Mouse (Mus musculus): Measurements from ENCODE around the gene C130050O18Rik. TPM values are rescaled to one million over a fixed set of nuclear protein-coding genes. Genes with fewer than 3 reads are reported as not detected.

Gene C130050O18Rik
- total RNA-seq (2021) = under 1 TPM; 0.30 to 0.34 TPM

- intact Hi-C loops (cut with DNase I) = loop anchor here (5.0 kb wide), 1 partner anchor 52 kb away; no protein-coding TSS in a partner anchor
These were observed at the start of gene C130050O18Rik for GRCm38 (mm10) chr5:139404801-139405401. Gene C130050O18Rik (plus strand): TSS chr5:139405280.

GRCm38 (mm10) chr5:139358653-139359052, 46.4 kb upstream of the C130050O18Rik start:
- peak in 1 of 2 experiments; percentile 49 for DNase-seq (ENCODE audit: low spot score in 2 of 2)
- intact Hi-C loops (cut with DNase I) = loop anchor here (10.0 kb wide), 1 partner anchor 306 kb away; no protein-coding TSS in a partner anchor

More at GRCm38 (mm10) chr5:139404801-139405401, at the start of gene C130050O18Rik:
- DNase-seq (ENCODE audit: low spot score in 2 of 2) = no peak

GRCm38 (mm10) chr5:139359244-139359643, 45.8 kb upstream of the C130050O18Rik start:
- intact Hi-C loops (cut with DNase I) = loop anchor here (10.0 kb wide), 1 partner anchor 306 kb away; no protein-coding TSS in a partner anchor
- DNase-seq (ENCODE audit: low spot score in 2 of 2) = no peak

GRCm38 (mm10) chr5:139363858-139364257, 41.2 kb upstream of the C130050O18Rik start:
- DNase-seq (ENCODE audit: low spot score in 2 of 2) = no peak
- intact Hi-C loops (cut with DNase I) = loop anchor here (1.0 to 2.0 kb wide), 2 partner anchors 34 to 105 kb away; no protein-coding TSS in a partner anchor

- peak; percentile 87 to 92 for DNase-seq (ENCODE audit: low spot score in 2 of 2)
- intact Hi-C loops (cut with DNase I) = loop anchor here (1.0 to 2.0 kb wide), 2 partner anchors 34 to 104 kb away; no protein-coding TSS in a partner anchor
These were observed 40.7 kb upstream of the C130050O18Rik start for GRCm38 (mm10) chr5:139364260-139364910.

GRCm38 (mm10) chr5:139364911-139365571, 40.0 kb upstream of the C130050O18Rik start:
- DNase-seq (ENCODE audit: low spot score in 2 of 2) = no peak
- intact Hi-C loops (cut with DNase I) = loop anchor here (1.0 to 2.0 kb wide), 2 partner anchors 33 to 104 kb away; no protein-coding TSS in a partner anchor

- DNase-seq (ENCODE audit: low spot score in 2 of 2) = peak in 1 of 2 experiments; percentile 57
- intact Hi-C loops (cut with DNase I) = loop anchor here (2.0 kb wide), 1 partner anchor 103 kb away; no protein-coding TSS in a partner anchor
These were observed 39.3 kb upstream of the C130050O18Rik start for GRCm38 (mm10) chr5:139365827-139366226.

- no peak for DNase-seq (ENCODE audit: low spot score in 2 of 2)
- intact Hi-C loops (cut with DNase I) = no loop called here
These were observed 38.6 kb upstream of the C130050O18Rik start for GRCm38 (mm10) chr5:139366484-139366883.

- intact Hi-C loops (cut with DNase I) = no loop called here
- DNase-seq (ENCODE audit: low spot score in 2 of 2) = no peak
These were observed 37.1 kb upstream of the C130050O18Rik start for GRCm38 (mm10) chr5:139367884-139368458.

- intact Hi-C loops (cut with DNase I) = no loop called here
- no peak for DNase-seq (ENCODE audit: low spot score in 2 of 2)
These were observed 36.3 kb upstream of the C130050O18Rik start for GRCm38 (mm10) chr5:139368638-139369320.

GRCm38 (mm10) chr5:139370336-139370735, 34.7 kb upstream of the C130050O18Rik start:
- intact Hi-C loops (cut with DNase I) = no loop called here
- no peak for DNase-seq (ENCODE audit: low spot score in 2 of 2)

- DNase-seq (ENCODE audit: low spot score in 2 of 2) = no peak
- intact Hi-C loops (cut with DNase I) = no loop called here
These were observed 34.0 kb upstream of the C130050O18Rik start for GRCm38 (mm10) chr5:139371118-139371517.

- intact Hi-C loops (cut with DNase I) = no loop called here
- peak; percentile 87 to 90 for DNase-seq (ENCODE audit: low spot score in 2 of 2)
These were observed 33.3 kb upstream of the C130050O18Rik start for GRCm38 (mm10) chr5:139371631-139372401.

- DNase-seq (ENCODE audit: low spot score in 2 of 2) = no peak
- intact Hi-C loops (cut with DNase I) = no loop called here
These were observed 32.0 kb upstream of the C130050O18Rik start for GRCm38 (mm10) chr5:139373126-139373525.

- intact Hi-C loops (cut with DNase I) = no loop called here
- no peak for DNase-seq (ENCODE audit: low spot score in 2 of 2)
These were observed 31.1 kb upstream of the C130050O18Rik start for GRCm38 (mm10) chr5:139373889-139374444.

GRCm38 (mm10) chr5:139374841-139375240, 30.2 kb upstream of the C130050O18Rik start:
- intact Hi-C loops (cut with DNase I) = no loop called here
- no peak for DNase-seq (ENCODE audit: low spot score in 2 of 2)

GRCm38 (mm10) chr5:139377468-139378270, 27.4 kb upstream of the C130050O18Rik start, which contains the start of gene Gpr146:
Gene Gpr146 (plus strand): TSS chr5:139377697.
- intact Hi-C loops (cut with DNase I) = no loop called here
- DNase-seq (ENCODE audit: low spot score in 2 of 2) = peak in 1 of 2 experiments; percentile 47

Measured in left cerebral cortex, postnatal 25 days (tissue).